Mouse (Mus musculus): Measurements from ENCODE around the gene Ncoa5.
A peak's percentile ranks its signal among the peaks of the same experiment; 100 is the strongest.

Gene Ncoa5

DNA sequence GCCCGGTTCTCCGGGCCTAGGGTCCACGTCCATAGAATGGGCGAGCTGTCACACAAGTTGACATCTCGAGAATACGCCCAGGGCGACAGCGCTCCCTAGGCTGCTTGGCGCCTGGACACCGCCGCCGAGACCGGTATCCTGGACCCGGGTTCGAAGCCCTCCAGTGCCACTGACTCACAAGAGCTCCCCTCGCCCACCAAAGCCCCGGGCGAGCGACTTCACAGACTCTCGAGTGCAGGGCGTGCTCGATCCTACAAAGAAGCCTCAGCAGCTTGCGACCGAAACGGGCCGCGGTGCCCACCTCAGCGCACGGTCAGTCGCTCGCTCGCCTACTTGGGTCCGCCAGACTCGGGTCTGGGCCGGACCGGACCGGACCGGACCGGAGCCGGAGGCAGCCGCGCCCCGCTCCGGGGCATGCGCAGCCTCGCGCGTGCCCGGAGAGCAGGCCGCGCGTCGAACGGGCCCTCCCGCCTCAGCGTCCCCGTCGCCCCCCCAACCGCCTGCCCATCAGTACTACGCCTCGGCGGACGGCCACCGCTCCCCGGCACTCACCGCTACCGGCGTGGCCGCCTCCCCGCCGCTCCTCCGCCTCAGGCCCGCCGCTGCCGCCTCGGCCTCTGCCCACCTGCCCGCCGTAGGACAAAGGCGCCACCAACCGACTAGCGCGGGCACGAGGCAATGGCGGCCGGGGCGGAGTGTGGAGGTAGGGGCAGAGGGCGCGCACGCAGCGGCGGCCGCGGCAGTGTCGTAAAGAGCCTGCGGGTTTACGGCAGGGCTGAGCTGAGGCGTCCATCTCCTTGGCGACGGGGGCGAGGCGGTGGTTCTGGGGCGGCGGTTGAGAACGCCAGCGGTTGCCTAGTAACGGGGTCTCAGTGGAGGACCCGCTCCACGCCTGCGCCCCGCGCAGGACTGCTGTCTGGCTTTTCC lies at the start of gene Ncoa5:
Gene Ncoa5 (minus strand): TSS at position 737 of the 927 bp plus-strand sequence.
- peak; percentile 100 for DNase-seq (ENCODE audit: low spot score)

DNA sequence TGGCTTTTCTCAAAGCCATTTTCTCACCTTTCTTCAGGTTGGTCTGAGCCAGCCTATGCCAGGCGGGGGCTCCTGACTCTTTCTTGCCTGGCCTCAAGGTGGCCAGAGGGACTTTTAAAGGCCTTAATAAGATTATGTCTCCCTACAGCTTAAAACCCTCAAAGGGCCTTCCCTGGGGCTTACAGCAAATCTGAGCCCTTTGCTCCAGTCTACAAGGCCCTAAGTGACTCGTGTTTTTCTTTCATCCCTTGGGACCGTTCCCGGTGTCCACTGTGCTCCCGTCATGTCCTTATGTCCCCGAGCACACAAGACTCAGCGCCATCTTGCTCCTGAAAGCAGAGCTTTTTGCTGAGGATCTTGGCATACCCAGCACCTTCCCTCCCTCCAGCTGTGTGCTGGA lies 46.6 kb upstream of the Ncoa5 start:
- no peak for DNase-seq (ENCODE audit: low spot score)

DNA sequence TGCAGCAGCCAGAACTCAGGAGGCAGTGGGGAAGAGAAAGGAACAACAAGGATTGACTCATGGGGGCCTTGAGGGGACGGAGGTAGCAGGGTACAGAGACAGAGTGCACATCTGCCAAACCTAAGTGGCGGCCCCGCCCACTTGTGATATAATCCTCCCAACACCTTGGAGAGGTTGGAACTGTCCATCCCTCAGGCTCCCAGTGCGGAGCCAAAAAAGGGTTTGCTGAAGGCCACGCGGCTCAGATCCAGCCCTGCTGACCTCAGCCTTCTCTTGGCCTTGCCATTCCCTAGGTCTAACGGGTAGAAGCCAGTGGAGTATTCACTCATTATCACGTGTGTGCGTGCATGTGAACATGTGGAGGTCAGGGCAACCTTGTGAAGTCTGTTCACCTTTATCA lies 46.0 kb upstream of the Ncoa5 start:
- no peak for DNase-seq (ENCODE audit: low spot score)

DNA sequence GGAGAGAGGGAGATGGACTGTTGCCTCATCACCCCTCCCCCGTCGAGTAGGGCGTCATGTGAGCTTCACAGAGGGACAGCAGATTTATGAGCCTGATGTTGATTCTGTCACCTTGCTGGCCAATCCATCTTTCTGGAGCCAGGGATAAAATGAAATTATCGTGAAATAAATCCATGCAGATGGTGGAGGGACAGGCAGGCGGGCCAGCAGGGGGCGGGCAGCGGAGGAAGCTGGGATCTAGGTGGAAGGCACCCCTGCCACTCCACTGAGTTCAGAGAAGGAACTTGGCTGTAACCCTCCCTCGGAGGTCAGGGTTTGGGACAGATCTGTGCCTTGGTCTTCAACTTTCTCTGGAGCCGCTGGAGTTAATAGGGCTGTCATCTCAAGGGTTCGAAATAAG lies 43.9 kb upstream of the Ncoa5 start:
- peak; percentile 42 for DNase-seq (ENCODE audit: low spot score)

DNA sequence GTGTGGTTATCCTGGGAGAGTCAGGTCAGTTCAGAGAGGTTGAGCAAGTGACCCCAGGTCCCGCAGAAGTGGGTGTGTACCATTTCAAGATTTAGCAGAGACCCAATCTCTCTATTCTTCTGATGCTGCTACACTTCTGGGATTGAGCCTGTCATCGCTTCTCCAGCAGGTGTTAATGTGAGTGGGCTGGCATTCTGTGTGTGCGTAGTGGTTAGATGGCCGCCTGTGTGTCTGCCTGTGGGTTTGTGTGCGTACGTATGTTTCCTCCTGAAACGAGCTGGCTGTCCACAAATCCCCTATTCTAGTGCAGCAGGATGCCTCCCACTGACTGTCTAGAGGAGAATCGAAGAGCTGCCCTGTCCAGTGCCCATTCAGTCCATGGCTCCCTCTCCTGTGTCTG lies 43.4 kb upstream of the Ncoa5 start:
- DNase-seq (ENCODE audit: low spot score): no peak

DNA sequence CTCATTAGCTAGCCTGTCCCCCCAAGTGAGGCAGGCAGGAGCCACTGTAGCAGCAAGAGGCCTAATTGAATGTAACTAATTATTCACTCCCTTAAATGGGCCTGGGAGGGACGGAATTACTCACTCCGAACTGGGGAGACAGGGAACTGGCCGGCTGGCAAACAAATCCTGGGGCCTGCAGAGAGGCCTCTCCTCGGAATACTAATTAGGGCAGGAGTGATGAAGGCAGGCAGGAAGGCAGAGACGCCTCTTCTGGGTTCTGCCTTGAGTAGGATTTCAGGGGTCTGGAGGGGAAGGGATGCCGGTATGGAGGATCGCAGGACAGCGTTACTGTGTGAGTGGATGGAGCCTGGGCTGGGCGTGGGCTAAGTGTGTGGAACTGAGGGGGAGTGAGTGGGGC lies 42.4 kb upstream of the Ncoa5 start:
- no peak for DNase-seq (ENCODE audit: low spot score)

DNA sequence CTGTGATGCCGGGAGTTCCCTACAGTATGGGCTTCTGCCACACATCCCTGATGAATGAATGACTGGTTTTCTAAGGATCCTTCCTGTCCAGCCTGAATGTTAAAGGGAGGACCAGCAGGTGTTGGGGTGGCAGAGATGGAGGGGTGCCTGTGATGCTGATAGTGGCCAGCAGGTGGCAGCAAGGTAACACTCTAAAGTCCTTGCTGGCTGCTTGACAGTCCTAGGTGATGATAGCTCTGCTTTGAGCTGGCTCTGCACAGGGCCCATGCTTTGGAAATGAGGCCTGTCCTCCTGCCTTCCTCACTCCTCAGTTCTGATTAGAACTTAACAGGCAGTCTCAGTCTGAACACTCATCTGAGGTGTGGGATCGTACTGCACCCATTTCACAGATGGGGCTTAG lies 40.3 kb upstream of the Ncoa5 start:
- peak; percentile 91 for DNase-seq (ENCODE audit: low spot score)

DNA sequence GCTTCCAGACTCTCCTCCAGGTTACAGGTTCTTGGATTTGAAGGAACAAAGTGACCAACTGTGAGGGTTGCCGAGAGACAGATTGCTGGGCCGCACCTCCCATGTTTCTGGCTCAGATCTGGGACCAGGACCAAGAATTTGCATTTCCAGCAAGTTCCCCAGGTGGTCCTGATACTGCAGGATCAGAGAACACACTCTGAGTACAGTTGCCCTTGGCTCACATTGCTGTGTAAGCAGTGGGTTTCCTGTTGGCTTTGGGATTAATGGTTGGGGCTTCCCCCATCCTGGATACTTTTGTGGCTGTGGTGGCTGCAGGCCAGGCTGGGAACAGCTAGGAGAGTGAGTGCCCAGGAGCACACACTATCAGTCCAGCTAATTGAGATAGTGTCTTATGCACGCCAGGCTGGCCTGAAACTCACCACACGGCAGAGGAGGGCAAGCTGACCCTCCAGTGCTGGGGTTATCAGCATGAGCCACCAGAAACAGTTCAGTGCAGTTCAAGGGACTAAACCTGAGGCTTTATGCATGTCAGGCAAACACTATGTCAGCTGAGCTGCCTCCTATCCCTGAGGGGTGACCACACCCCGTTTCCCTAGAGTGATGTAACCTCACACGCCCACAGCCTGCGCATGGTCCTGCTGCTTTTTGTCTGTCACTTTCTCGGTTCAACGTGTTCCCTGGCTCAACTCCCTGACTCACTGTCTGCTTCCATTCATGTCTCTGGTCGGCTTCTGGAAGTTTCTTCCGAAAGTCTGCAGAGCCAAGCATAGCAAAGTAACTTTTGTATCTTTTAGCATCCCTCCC lies 39.6 kb upstream of the Ncoa5 start:
- no peak for DNase-seq (ENCODE audit: low spot score)

DNA sequence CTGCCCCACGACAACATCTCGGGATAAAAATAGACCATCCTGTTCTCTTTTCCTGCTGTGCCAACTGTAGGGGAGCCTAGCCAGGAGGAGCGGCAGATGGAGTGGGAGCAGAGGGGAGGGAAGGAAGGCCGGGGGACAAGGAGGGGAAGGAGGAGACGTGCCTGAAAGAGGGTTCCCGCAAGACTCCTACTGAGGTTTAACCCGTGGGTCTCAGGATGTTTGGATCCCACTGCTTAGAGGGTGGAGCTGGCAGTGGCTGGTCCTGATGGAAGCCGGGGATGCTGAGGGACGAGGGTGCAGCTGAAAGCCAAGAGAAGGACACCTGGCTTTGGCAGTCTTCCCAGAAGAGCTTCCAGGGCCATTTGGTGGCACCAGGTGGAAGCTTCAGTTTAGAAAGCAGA lies 38.7 kb upstream of the Ncoa5 start:
- DNase-seq (ENCODE audit: low spot score): no peak

DNA sequence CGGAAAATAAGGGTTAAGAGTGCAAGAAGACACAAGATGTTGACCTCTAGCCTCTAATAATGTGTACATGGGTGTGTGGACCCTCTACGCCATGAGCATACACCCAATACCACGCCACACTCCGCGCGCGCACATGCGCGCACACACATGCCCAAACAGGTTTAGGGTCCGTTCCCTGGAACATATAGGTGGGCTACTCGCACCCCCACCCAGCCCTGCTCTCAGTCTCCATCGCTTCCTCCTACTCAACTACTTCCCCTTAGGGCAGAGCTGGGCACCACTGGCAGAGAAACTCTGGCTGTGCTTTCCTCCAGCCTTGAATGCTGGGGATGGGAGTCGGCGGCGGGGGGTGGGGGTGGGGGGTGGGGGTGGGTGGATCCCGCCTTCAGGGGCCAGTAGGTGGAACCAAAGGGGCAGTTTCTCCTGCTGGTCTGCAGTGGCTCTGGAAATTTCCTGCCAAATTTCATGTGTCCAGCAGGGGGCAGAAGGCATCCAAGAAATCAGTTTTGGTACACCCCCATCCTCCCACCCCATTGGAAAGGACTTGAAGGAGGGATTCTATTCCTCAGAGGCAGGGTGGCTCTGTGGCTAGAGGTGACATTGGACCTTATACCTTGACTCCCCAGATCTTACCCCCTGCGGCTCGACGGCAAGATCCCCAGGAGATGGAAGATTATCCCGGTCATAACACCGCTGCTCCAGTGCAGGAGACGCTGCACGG lies 35.6 kb upstream of the Ncoa5 start:
- DNase-seq (ENCODE audit: low spot score): peak; percentile 77

DNA sequence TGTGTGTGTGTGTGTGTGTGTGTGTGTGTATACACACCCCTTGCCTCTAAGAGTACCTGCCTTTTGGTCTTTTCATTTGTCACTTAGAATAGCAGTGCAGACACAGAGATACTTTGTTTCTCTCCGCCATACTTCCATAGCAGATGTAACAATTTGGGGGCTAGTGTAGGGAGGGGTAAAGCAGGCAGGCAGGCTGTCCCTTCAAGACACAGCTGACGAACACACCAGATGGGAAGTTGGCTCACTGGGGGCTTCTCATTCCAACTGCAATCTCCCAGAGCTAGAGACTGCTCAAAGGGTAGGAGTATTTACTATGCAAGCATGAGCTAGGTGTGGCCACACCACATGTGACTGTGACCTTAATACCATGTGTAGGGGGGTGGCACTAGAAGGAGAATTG lies 34.1 kb upstream of the Ncoa5 start:
- no peak for DNase-seq (ENCODE audit: low spot score)

DNA sequence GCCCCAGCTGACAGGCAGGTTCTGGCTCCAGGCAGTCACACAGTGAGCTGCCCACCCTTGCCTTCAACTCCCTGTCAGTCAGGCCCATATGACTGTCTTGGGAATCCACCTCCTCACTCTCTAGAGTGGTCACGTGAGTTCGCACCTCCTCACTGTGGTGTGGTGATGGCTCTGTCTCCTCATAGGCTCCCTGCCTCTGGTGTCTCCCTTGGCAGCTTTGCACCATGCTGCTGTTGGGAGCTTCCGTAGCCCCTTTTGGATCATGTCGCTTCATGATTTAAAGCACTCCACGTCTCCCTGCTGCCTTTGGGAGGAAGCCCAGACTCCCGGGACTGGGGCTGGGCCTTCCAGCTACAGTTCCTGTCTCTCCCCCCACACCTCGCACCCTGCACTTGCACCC lies 29.8 kb upstream of the Ncoa5 start:
- DNase-seq (ENCODE audit: low spot score): no peak

DNA sequence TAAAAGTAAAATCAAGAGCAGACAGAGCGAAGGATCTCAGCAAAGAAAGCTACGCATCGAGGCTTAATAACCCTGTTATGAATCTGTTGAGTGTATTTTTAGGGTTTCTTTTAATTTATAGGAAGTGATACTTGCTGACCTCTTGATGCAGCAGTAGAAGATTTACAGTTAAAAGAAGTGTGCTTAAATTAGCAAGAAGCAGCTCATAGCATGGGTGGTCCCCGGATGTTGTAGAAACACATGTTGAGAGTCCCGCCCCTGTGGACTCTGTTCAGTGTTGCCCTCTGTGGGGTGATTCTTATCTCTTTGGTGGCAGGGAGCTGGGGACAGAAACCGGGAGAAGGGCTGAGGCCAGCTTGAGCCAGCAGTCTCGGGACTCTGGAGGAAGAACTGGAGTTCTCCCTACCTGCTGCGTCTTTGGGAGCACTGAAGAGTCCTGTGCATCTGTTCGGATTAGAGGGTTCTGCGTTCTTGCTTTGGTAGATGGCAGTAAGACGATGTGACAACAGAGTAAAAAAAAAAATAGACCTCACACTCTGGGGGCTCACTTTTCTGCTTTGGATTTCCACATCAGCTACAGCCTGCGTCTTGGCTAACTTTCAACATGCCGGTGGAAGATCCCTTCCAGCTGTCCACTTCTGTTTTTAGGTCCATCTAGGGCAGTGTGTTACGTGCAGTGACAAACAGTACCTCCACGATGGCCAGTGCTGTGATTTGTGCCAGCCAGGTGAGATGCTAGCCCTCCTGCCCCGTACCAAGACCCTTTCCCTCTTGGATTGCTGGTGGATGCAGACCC lies 27.2 kb upstream of the Ncoa5 start:
- DNase-seq (ENCODE audit: low spot score): no peak

DNA sequence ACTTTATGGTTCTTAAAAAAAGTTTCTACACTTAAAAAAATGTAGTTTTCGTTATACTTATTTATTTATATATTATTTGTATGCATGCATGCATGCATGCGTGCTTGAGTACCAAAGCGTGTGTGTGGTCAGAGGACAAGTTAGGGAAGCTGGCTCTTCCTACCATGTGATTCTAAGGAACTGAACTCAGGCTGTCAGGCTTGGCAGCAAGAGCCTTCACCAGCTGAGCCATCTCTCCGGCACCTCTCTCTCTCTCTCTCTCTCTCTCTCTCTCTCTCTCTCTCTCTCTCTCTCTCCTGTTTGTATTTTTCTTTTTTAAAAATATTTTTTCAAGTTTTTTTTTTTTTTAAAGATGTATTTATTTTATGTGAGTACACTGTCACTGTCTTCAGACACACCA lies 25.3 kb upstream of the Ncoa5 start:
- DNase-seq (ENCODE audit: low spot score): no peak

DNA sequence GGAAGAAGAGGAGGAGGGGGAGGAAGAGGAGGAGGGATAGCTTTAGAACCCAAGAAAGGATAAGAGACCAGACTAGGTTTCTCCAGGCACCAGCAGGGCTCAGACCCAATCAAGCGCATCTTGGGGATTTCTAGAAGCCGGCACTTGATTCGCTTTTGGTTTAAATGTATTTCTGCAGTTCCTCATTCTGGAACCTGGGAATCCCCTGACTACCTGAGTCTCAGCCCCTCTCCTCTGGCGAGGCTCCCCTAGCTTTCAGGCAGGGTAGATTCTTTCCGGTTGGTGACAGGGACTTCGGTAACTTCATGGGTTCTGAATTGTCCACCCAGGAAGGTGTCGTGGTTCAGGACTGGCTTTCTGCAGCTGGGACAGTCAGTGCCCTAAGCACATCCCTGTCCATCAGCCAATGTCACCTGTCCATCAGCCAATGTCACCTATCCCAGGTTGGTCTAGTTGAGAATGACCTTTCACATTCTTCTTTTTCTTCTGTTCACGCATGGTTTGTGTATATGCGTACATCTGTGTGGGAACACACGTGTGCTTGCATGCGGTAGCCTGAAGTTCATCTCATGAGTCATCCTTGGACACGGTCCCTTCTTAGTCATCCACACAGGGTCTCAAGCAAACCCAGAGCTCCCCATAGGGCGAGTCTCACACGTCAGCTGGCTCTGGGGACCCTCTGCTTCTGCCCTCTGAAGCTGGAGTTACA lies 21.9 kb upstream of the Ncoa5 start:
- no peak for DNase-seq (ENCODE audit: low spot score)

DNA sequence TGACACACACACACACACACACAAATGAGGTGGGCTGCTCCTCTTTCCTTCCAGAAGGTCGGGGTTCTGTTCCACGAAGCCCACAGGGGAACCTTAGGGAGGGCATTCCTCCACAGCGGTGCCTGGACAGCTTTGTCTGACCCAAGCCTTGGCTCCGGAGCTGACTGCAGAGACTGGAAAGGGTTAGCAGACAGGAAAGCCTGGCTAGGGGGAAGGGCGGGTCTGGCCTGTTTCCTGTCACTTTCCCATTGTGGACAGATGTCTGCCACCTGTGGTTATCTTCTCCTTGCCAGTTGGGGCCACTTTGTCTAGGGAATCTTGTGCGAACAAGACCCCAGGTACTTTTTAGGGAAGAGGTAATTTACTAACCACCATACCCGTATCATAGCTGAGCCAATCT lies 21.2 kb upstream of the Ncoa5 start:
- DNase-seq (ENCODE audit: low spot score): peak; percentile 55

DNA sequence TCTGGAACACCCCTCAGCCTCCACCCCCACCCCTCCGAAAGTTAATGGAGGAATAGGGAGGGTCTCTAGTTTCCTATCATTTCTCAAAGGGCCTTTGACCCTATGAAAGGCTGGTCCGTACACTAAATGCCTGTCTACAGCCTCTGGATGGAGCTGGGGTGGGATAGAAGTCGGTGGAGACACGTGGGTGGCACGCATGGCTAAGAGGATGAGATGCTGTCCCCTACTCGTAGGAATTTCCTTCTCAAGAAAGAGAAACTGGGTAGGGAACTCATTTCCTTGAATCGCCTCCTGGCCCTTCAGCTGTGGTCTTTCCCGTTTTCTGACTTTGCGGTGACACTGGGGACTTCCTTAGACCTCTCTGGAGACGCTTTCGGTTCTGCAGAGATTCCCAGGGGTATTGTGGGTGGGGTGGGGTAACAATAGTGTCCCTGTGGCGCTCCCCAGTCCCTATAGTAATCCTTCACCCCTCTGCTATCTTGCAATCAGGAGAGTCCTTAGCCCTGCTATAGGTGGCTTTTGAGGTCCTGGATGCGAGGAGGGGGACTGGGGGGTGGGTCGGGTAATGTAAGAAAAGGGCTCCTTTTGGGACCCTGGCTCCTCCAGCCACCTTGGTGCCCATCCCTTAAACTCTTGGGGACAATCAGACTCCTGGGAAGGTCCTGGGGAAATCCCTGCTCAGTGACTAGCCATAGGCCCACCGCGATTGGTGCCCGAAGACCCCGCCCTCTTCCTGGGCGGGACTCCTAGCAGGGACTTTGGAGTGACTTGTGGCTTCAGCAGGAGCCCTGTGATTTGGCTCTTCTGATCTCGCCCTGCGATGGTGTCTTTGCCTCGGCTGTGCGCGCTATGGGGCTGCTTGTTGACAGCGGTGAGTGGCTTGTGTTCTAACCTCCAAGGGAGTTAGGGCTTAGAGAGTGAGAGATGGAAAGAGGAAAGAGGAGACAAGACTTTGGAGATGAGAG lies 20.5 kb upstream of the Ncoa5 start, which contains the start of gene Cd40:
Gene Cd40 (plus strand): TSS at position 740 of the 965 bp plus-strand sequence.
- DNase-seq (ENCODE audit: low spot score): peak; percentile 85

DNA sequence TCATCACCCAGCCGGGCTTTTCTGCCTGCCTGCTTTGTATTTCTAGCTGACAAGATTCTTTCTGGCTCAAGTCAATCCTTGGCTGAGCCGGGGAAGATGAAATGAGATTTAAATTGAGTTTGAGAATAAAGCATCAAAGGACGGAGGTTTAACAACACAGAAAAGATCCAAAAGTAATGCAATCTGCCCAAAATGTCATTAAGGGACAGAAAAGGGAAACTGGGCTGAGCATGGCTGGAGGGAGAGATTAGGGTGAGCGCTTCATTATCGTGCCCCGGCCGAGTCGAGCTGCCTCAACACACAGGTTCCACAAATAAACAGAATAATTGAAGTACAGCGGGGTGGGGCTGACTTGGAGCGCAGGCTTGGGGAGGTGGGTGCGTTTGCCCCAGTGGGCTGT lies 16.9 kb upstream of the Ncoa5 start:
- DNase-seq (ENCODE audit: low spot score): no peak

DNA sequence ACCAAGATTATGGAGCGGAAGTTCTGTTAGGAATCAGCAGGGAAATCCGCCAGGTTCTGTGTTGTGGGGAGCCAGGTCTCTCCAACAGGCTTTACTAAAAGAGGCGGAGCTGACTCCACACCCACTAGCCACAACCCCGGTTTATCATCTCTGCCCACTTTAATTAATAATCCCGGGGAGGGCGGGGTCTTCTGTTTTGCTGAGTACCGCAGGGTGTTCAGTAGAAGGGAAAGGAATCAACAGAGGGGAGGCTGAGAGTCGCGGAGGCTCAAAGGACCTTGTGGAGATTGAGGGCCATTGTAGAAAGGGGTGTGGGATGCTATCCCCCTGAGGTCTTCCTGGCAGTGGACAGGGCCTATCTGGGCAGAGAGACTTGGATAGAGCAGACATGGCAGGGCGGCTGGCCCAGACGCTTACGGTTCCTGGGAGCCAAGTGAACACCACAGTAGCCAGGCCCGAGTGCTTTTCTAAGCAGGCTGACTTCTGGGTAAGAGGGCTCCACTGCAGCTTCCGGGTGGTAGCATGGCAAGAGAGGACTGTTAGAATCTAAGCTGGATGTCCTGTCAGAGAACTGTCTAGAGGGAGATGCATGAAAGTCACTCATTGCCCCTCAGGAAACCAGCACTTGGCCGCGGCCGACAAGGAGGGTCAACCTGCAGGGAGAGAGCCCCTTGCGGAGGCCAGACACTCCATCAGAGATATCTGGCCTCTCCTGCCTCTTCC lies 16.3 kb upstream of the Ncoa5 start:
- DNase-seq (ENCODE audit: low spot score): no peak
